ENCODE assay signal across 18 mouse cellular contexts in the genomic region with DNA sequence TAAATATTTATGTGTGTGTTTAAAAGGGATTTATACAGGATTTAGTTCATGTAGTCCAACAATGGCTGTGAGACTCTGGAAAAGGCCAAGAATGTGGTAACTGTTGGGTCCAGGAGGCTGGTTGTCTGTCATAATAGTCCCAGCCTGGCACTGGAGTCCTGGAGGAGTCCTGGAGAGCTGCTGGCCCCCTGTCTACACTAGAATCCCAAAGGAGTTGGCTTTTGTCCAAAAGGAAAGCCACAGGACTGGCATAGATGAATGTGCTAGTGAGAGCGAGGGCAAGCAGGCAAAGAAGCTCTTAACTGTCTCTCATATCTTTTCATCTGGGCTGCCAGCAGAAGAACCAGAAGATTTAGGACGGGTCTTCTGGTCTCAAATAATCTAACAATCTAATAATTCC. TPM values are rescaled to one million over a fixed set of nuclear protein-coding genes. Genes with fewer than 3 reads are reported as not detected.
DNase-seq lines count a peak whose midpoint lies in the region; ATAC-seq and TF ChIP-seq lines count a peak whose summit lies in the region.
"Had no signal": no experiment of that assay in that cellular context is flagged by ENCODE, and none has a peak within 500 bp of the region (broad histone marks: within the 10 kb centered on the region; RNA-seq: fewer than 3 reads in every experiment).

No protein-coding gene starts in this region.

- peak overlapping the region; percentile 41; the same call in 1 of the 2 replicates for H3K27ac ChIP-seq in liver, embryonic 13.5 days
- no peak overlapping the region for H3K27ac ChIP-seq in liver, embryonic 12.5 days
- H3K27ac ChIP-seq: embryonic facial prominence, embryonic 13.5 days; forebrain, embryonic 15.5 days; left cerebral cortex, adult 2 months; limb, embryonic 13.5 days had no signal

- H3K4me3 ChIP-seq in liver, embryonic 13.5 days (replicated peaks) = no peak overlapping the region
- no peak overlapping the region for H3K4me3 ChIP-seq in liver, embryonic 12.5 days
- H3K4me3 ChIP-seq: embryonic facial prominence, embryonic 13.5 days; forebrain, embryonic 15.5 days; heart, embryonic 12.5 days; left cerebral cortex, adult 2 months; limb, embryonic 13.5 days had no signal

- WGBS in liver, embryonic 13.5 days (ENCODE audit: insufficient replicate concordance) = 60% methylated on average over 2 of the region's 2 CpGs
- 66% methylated on average over 2 of the region's 2 CpGs for WGBS in liver, embryonic 12.5 days (ENCODE audit: insufficient replicate concordance)

- H3K36me3 ChIP-seq in liver, embryonic 13.5 days = no peaks in the 10 kb centered on the region
- no peaks in the 10 kb centered on the region for H3K36me3 ChIP-seq in liver, embryonic 12.5 days
- H3K36me3 ChIP-seq: embryonic facial prominence, embryonic 13.5 days; forebrain, embryonic 15.5 days; G1E; heart, embryonic 12.5 days; limb, embryonic 13.5 days had no signal

- no peak overlapping the region for H3K4me2 ChIP-seq in liver, embryonic 13.5 days
- no peak overlapping the region for H3K4me2 ChIP-seq in liver, embryonic 12.5 days
- H3K4me2 ChIP-seq: embryonic facial prominence, embryonic 13.5 days; forebrain, embryonic 15.5 days; heart, embryonic 12.5 days; limb, embryonic 13.5 days had no signal

- no peak overlapping the region for H3K9ac ChIP-seq in liver, embryonic 13.5 days
- H3K9ac ChIP-seq in liver, embryonic 12.5 days = no peak overlapping the region
- H3K9ac ChIP-seq: embryonic facial prominence, embryonic 13.5 days; forebrain, embryonic 15.5 days; heart, embryonic 12.5 days; limb, embryonic 13.5 days had no signal

- DNase-seq in cerebellum, adult 9-10 months = peak; percentile 25
- no peak for DNase-seq in cerebellum, postnatal 36 days
- DNase-seq in liver, embryonic 13.5 days = no peak
- peak; percentile 41 for DNase-seq in 3134 (ENCODE audit: extremely low read depth, insufficient read length, low spot score)
- peak; percentile 24 for DNase-seq in brain, embryonic 14.5 days (ENCODE audit: low read depth)
- DNase-seq in embryo, embryonic 9.5 days (ENCODE audit: extremely low spot score) = no peak
- no peak for DNase-seq in natural killer cell, adult 2 months (ENCODE audit: low spot score in 2 of 2)
- DNase-seq: cerebellum, postnatal 25 days; gastrocnemius, postnatal 25 days; kidney, adult 18-20 months; right cerebral cortex, adult 18-20 months had no signal

- no peak for ATAC-seq in liver, embryonic 13.5 days (ENCODE audit: low read depth)
- no peak for ATAC-seq in liver, embryonic 12.5 days
- ATAC-seq: forebrain, embryonic 15.5 days had no signal

- TF ChIP-seq CTCF in brain, embryonic 14.5 days (IDR thresholded peaks at IDR 0.05; ENCODE audit: borderline replicate concordance, extremely low read depth, insufficient read depth, insufficient read length) = no peak

- H3K9me3 ChIP-seq in liver, embryonic 13.5 days (replicated peaks) = no peaks in the 10 kb centered on the region
- no peaks in the 10 kb centered on the region for H3K9me3 ChIP-seq in liver, embryonic 12.5 days (replicated peaks)
- H3K9me3 ChIP-seq: forebrain, embryonic 15.5 days; heart, embryonic 12.5 days had no signal

- H3K4me1 ChIP-seq in liver, embryonic 13.5 days (replicated peaks) = peaks cover 48% of the 10 kb centered on the region
- peaks cover 48% of the 10 kb centered on the region for H3K4me1 ChIP-seq in liver, embryonic 12.5 days

- H3K27me3 ChIP-seq in liver, embryonic 13.5 days = no peaks in the 10 kb centered on the region
- no peaks in the 10 kb centered on the region for H3K27me3 ChIP-seq in liver, embryonic 12.5 days (replicated peaks)
- H3K27me3 ChIP-seq: embryonic facial prominence, embryonic 13.5 days; forebrain, embryonic 15.5 days; heart, embryonic 12.5 days; limb, embryonic 13.5 days had no signal

- no peak for TF ChIP-seq POLR2A in brain, embryonic 14.5 days (IDR thresholded peaks at IDR 0.05; ENCODE audit: borderline replicate concordance, extremely low read depth, insufficient read depth, insufficient read length, poor library complexity, severe bottlenecking)

RNA-seq across cellular contexts. Expression of gene Samhd1, which starts 1.6 kb away (rescaled TPM):
- polyA plus RNA-seq in liver, embryonic 13.5 days (2015; fragmentation: Nextera tagmentation; extraction: Ambion mirVana) = 19.4 and 21.5 TPM in 2 replicates
- 23.0 and 24.9 TPM in 2 replicates for polyA plus RNA-seq in liver, embryonic 12.5 days (2016; fragmentation: Nextera tagmentation; extraction: Ambion mirVana)
- 15.0 and 19.2 TPM in 2 replicates for polyA plus RNA-seq in brain, embryonic 14.5 days (2012; rRNA removed)

RNA-seq across cellular contexts. Expression of gene Tldc2, which starts 49.8 kb away (rescaled TPM):
- polyA plus RNA-seq in liver, embryonic 13.5 days (2015; fragmentation: Nextera tagmentation; extraction: Ambion mirVana) = not detected in 2 replicates
- 0.29 TPM in 1 of 2 replicates, not detected in the other for polyA plus RNA-seq in liver, embryonic 12.5 days (2016; fragmentation: Nextera tagmentation; extraction: Ambion mirVana)
- not detected in 2 replicates for polyA plus RNA-seq in brain, embryonic 14.5 days (2012; rRNA removed)
- polyA plus RNA-seq: embryonic facial prominence, embryonic 13.5 days; forebrain, embryonic 15.5 days; G1E; heart, embryonic 12.5 days; limb, embryonic 13.5 days had no signal

RNA-seq across cellular contexts. Expression of gene Soga1, which starts 57.6 kb away (rescaled TPM):
- 1.7 and 1.8 TPM in 2 replicates for polyA plus RNA-seq in liver, embryonic 13.5 days (2015; fragmentation: Nextera tagmentation; extraction: Ambion mirVana)
- polyA plus RNA-seq in liver, embryonic 12.5 days (2016; fragmentation: Nextera tagmentation; extraction: Ambion mirVana) = 3.4 TPM in 2 replicates
- polyA plus RNA-seq in brain, embryonic 14.5 days (2012; rRNA removed) = 21.3 and 40.2 TPM in 2 replicates

Comparison
In these comparisons a context has a peak if more than half of its experiments do, and no peak if none do; other contexts are left out.
1. DNase-seq: peak in cerebellum, adult 9-10 months (single experiment), 3134 (single experiment) and brain, embryonic 14.5 days (single experiment); none in cerebellum, postnatal 36 days (0 of 2), liver, embryonic 13.5 days (single experiment), embryo, embryonic 9.5 days (single experiment) and natural killer cell, adult 2 months (0 of 2).